Mouse (Mus musculus) embryonic stem cell, embryonic (primary cell): ENCODE measurements at regions not wholly inside any gene's neighbourhood (a gene's known extent, or its start where the extent isn't known, plus 50 kb on each side); places are given as distances from the start of the nearest gene placed in this dataset.

Experiments used
- CTCF ChIA-PET, 4 experiments: fragments of 300-600 bp in 2 of 4; fragments of 350-600 bp in 2 of 4; sonication (Branson Sonifier 250); formaldehyde crosslinking; loops; one replicate each; lab custom pipeline; 2022; ENCODE audit warnings: inconsistent platforms in 2 of 4; lab: Charles Lee
- POLR2A ChIA-PET, 4 experiments: fragments of 300-600 bp in 2 of 4; fragments of 350-600 bp in 2 of 4; sonication (Branson Sonifier 250); formaldehyde crosslinking; loops; one replicate each; lab custom pipeline; 2022; ENCODE audit warnings: antibody characterized with exemption in 4 of 4, inconsistent platforms in 1 of 4; lab: Charles Lee

DNA sequence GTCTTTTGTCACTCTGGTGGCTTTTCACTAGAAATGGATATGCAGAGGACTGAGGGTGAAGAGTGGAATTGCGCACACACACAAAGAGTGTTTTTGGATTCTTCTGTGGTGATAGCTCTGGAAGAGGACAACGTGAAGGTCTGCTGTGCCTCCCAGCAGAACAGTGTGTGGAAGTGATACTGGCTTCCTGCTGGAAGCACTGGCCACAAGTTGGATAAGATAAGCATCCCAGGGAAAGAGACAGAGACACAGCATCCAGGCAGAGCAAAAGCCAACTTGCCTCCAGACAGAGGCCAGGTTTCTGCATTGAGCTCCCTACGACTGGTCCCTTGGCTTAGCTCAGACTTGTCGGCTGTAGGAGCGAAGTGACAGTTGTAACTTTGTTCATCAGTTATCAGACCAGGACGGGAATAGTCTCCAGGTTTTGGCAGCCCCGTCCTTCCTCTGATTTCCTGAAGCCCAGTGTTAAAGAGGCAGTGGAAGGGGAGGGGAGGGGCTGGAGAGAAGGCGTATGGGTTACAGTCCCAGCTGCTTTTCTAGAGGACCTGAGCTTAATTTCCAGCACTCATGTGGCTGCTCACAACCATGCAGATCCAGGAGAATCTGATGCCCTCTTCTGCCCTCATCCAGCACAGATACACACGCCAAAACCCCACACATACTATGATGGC lies 89.2 kb downstream of the Tmem170b start:
- ChIA-PET POLR2A (interaction anchor here in 1 of 4 experiments (1.2 kb wide), 1 partner anchor 32 kb away, joined by 4 read pairs; no protein-coding TSS in a partner anchor), CTCF (interaction anchor here in 1 of 4 experiments (0.7 to 1.0 kb wide), 2 partner anchors 11 to 881 kb away, joined by 3 read pairs; no protein-coding TSS in a partner anchor)

DNA sequence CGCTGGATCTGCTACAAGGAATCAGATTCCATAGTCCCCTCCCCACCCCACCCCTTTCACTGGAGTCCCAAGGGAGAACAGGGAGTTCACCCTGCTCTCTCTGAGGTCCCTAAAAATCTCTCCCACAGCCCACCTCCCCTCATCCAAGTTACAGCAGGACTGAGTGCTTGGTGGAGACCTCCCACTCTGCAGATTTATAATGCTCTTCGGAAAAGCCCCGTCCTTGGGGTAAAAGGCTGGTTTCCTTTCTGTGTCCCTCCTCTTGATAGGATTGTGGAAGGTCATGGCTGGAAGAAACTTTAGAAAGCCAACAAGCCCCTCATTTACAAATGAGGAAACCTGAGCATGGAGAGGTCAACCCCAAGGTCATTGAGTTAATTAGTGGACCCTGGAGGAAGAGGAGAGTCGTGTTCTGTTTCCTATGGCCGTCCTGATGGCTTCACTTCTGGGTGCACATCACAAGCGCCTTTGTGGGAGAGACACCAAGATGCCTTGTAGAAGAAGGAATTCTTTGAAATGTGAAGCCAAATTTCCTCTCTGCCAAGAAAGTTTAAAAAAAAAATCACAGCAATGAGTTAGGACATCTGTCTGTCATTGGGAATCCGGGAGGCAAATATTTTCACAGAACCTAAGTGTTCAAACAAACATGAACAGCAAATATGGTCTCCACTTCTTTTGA lies 91.2 kb downstream of the Tmem170b start:
- POLR2A ChIA-PET = no interaction called here

GRCm38 (mm10) chr13:41701345-41701744 lies 95.6 kb downstream of the Tmem170b start:
- ChIA-PET CTCF (no interaction called here), POLR2A (interaction anchor here in 1 of 4 experiments (0.8 kb wide), 1 partner anchor 36 kb away, joined by 3 read pairs; no protein-coding TSS in a partner anchor)

More for the DNA sequence above, 91.2 kb downstream of the Tmem170b start:
- CTCF ChIA-PET = no interaction called here

- POLR2A ChIA-PET = interaction anchor here in 1 of 4 experiments (0.8 kb wide), 1 partner anchor 36 kb away, joined by 3 read pairs; no protein-coding TSS in a partner anchor
- CTCF ChIA-PET = no interaction called here
Observed at GRCm38 (mm10) chr13:41701829-41702231, 96.1 kb downstream of the Tmem170b start.

GRCm38 (mm10) chr13:41703196-41703595 lies 97.5 kb downstream of the Tmem170b start:
- POLR2A ChIA-PET = no interaction called here
- CTCF ChIA-PET = no interaction called here

DNA sequence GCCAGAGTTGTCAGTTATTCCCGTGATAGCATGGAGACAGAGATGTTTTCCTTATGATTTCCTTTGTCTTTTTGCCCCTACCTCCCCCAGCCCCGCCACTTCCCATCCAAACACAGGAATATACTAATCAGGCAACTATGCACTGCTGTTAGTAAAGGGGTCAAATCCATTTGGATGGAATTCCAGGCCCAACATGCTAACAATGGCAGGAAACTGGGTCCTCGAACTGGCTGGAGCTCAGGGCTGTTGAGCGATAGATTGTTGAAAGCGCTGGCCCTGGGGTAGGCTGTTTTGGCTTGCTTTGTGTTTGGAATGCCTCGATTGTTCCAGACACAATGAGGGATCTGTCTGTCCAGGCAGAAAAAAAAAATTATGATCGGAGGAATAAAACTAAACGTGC lies 97.9 kb downstream of the Tmem170b start:
- ChIA-PET POLR2A (no interaction called here), CTCF (no interaction called here)

DNA sequence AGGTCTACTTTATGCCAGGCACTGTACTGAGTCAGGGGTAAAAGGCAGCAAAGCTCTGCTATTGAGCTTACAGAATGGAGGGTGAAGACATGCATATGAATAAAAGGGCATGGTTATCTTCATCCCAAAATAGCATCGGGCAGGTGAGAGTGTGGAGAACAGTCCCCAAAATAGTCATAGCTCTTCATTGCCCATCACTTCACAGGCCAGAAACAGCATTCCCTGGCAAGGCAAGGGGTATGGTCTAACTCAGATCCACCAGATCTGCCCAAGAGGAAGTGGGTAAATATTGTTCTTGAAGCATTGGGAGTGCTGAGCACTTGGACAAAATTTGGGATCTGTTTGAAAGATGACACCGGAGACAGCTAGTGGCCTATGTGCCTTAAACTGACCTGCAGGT lies 99.1 kb downstream of the Tmem170b start:
- ChIA-PET CTCF (interaction anchor here in 1 of 4 experiments (1.1 kb wide), 1 partner anchor 11 kb away, joined by 4 read pairs; no protein-coding TSS in a partner anchor), POLR2A (no interaction called here)

DNA sequence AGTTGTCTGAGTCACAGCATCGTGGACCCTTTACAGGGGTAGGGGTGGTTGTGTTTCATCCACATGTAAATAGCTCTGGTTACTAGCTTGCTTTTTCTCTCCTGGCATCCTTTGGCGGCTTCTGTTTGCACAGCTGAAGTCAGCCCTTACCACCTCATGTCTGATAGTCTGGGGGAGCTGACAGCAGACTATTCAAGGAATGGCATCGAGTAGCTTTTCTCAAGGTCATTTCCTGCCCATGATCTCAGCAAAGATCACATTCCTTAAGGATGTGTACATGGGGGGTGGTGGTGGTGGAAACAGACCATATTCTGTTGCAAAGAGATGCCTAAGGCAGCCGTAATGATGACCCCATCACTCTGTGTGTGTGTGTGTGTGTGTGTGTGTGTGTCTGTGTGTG lies 99.9 kb downstream of the Tmem170b start:
- ChIA-PET CTCF (interaction anchor here in 1 of 4 experiments (0.6 to 1.1 kb wide), 2 partner anchors 10 to 12 kb away, joined by 3 to 4 read pairs; no protein-coding TSS in a partner anchor), POLR2A (no interaction called here)

DNA sequence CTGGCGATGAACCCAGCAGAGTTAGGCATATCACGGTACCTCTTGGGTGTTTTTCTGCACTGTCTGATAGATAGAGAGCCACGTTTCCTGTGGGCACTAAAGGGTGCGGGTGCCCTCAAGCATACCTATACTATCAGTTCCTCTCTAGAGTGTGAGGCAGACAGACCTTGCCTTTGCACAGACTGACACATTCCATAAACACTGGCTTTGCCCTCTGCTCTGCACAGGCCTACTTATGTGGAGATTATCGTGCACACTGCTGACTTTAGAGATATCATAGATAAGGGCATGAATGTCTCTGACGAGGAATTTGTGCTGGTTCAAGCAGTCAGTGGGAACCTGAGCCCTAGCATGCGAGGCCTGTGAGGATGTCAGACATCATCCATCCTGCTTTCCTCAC lies 102.1 kb downstream of the Tmem170b start:
- ChIA-PET CTCF (interaction anchor here in 1 of 4 experiments (0.6 kb wide), 1 partner anchor 456 kb away, joined by 3 read pairs; no protein-coding TSS in a partner anchor), POLR2A (no interaction called here)

- CTCF ChIA-PET = interaction anchor here in 3 of 4 experiments (0.6 to 0.9 kb wide), 3 partner anchors 11 to 564 kb away, joined by 3 to 4 read pairs (median 3); no protein-coding TSS in a partner anchor
Observed at GRCm38 (mm10) chr13:41709071-41709470, 103.4 kb downstream of the Tmem170b start.

DNA sequence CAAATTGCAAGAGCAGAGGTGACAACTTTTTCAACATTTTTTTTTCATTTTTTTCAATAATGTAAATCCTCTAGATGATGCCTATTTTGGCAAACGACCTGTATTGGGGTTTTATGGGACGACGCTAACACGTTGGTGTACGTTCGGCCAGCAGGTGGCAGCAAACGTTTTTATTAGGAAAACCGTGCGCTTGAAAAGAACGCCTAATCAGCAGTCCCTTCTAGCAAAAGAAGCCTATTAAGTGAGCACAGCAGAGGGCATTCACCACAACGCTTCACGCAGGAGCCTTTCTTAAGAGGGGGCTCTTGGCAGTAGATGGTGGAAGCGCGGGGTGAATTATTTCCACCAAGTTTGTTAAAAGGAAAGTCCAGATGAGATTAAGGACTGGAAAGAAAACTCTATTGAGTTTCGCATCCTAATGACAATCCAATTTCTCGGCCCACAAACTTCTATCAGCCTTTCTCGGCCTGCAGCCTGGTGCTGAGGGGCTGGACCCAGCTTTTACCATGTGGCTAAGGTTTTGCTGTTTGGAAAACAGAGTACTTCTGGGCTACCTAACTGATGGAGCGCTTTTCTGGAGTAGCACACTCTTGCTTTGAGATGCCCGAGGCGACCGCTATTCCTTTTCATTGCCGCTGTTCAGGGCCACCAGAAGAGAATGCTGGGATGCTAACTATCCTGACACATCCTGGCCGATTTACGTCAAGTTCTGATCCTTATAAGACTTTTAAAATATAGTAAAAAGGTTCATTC lies 103.9 kb downstream of the Tmem170b start:
- ChIA-PET POLR2A (interaction anchor here in 1 of 4 experiments (0.8 kb wide), 1 partner anchor 34 kb away, joined by 3 read pairs; no protein-coding TSS in a partner anchor), CTCF (interaction anchor here in 3 of 4 experiments (0.6 to 0.9 kb wide), 3 partner anchors 11 to 565 kb away, joined by 3 to 4 read pairs (median 3); no protein-coding TSS in a partner anchor)

More at GRCm38 (mm10) chr13:41709071-41709470, 103.4 kb downstream of the Tmem170b start:
- POLR2A ChIA-PET = interaction anchor here in 2 of 4 experiments (0.5 to 0.8 kb wide), 2 partner anchors 34 to 340 kb away, joined by 3 read pairs; no protein-coding TSS in a partner anchor

DNA sequence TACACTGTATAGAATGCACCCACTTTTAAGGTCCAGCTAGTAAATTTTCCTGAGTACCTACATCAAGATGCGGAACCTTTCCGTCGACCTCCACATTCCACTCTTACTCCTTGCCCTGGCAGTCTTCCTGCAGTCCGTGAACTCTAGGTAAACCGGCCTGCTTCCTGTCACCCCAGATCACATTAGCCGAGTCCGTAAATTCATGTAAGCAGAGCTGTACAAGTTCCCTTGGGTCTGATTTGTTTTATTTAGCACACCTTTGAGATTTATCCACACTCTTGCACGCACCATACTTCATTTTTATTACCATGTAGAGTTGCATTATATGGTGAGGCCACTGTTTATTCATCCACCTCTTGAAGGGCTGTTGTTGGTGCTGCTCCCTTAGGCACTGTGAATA lies 106.9 kb downstream of the Tmem170b start:
- POLR2A ChIA-PET = no interaction called here
- CTCF ChIA-PET = no interaction called here
